Mouse (Mus musculus): ENCODE results near the gene Cdkal1.

Gene Cdkal1

DNA sequence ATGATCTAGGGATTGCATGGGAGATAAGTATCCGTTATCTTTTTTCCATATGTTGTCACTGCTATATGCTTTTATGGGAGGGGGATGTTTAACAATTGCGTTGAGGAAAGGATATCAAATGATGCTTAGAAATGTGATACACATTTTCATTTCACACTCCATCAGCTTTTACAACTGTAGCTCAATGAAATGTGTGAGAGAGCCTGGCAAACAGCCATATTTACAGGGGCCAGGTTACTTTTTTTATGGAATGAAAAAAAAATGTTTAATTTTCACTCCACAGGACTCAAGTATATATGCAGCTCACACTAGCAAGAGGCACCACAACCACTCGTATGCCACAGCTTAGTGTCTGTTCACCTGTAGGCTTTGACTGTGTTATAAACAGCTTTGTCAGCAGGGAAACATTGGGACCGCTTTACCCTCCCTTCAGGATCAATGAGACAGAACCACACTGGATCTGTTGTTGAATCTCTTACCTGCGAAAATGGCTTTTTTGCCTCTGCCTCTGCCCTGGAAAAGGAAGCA, 501.5 kb downstream of the Cdkal1 start:
- no peak for DNase-seq (ENCODE audit: low spot score in 2 of 2)

DNA sequence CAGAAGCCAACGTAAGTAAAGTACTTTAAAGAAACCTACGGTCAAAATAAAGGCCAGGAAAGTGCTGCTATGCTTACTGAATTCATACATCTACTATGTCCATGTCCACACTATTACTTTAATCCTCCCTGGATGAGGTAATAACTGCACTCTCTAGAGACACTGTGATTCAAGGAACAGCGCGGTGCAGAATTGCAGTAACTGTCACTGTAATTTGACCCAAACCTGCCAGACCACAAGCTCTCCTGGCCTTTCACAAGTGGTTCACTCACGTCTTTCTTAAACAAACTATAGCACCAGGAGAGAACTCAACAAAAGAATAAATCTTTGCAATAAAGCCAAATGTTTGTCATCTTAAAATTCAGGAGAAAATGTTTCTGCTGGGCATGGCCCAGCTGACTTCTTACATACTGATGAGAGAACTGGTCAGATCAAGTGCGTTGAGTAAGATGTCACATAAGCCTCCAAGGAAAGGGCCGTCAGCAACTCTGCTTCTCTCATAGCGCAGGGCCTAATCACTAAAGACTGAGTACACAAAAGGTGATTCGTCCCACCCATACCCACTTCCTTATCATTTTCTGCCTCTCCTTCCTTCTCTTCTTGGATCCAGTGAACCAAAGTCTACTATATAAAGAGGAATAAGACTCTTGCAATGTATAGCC, 504.3 kb downstream of the Cdkal1 start:
- no peak for DNase-seq (ENCODE audit: low spot score in 2 of 2)

DNA sequence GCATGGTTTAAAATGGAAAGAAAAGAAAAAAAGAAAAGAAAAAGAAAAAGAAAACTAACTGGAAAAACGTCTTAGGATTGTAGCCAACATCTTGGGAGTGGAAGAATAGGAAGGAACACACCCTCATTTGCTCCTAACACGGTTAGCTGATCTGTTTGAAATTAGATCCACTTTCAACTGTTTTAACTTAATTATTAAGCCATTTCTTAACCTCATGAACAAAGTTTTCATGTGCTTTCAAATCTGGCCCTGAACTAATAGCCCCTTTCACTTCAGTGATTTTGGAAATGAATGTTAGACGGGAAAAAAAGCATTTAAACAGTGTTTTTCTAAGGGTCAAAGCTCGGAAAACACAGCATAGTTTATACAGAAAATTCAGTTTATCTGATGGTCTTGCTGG, 505.5 kb downstream of the Cdkal1 start:
- DNase-seq (ENCODE audit: low spot score in 2 of 2), result no peak

DNA sequence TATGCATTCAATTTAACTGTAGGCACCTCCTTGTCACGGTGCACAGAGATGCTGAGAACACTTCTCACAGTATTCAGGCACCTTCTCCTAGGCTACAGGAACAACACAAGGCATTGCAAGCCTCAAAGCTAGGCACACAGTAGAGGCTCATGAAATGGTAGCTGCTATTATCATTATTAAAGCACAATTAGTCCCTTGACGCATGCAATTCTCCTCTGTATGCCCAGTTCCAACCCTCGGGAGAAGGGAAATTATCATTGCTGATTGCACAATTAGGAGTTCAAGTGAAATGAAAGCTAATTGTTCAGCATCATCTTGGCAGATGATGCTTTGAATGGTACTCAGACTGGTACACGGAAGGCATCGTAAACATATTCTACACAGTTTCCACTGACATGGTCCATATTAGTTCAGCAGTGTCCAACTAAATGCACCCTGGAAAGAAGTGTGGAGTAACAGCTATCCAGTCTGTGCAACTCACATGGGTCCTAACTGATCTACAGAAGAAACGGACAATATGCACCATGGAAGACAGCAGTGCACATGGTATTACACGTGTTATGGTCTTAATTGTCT, 506.0 kb downstream of the Cdkal1 start:
- DNase-seq (ENCODE audit: low spot score in 2 of 2), result no peak

DNA sequence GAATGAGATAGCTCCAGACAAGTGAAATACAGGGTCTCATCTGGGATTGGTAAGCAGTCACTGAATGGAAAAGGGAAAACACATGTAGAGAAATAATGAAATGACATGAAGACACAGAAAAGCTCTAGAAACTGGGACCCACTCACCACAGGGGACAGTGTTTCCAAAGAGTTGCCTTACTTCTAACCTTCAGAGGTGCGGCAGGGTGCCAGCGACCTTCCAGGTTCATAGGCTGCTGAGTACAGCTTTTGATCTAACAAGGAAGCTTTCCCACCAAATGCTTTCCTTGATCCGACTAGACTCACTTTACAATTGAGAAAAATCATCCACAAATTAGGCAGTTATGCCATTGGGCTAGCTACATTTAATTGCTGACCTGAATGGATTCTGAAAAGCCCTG, 507.1 kb downstream of the Cdkal1 start:
- no peak for DNase-seq (ENCODE audit: low spot score in 2 of 2)

DNA sequence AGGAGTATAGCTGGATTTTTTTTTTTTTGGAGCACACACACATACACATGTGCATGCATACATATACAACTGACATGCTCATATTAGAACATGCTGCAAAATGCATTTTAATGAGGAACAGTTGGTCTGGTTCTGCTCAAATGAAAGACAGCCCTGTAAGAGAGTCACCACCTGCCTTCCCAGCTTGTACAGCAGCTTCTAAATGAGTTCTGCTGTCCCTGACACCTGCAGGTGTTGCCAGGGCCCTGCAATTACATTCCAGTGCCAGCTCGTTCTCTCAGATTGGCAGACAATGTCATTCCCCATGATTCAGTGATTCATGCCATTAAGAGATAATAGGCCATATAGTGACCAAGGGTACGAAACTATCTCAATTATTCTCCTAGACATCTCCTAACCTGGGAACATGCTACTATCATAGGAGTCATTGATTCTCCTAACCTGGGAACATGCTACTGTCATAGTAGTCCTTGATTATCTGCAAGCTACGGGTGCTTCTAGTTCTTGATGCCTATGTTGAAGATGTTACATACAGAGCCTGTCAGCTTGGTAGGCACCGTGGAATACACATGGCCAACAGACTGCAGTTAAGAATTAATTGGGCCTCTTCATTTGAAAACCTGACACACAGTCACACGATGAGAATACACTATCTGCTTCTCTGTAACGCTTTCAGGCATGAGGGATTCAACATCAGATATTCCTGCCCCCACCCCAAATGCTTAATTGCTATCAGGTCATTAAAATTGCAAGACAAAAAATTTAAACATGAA, 522.6 kb downstream of the Cdkal1 start:
- no peak for DNase-seq (ENCODE audit: low spot score in 2 of 2)

DNA sequence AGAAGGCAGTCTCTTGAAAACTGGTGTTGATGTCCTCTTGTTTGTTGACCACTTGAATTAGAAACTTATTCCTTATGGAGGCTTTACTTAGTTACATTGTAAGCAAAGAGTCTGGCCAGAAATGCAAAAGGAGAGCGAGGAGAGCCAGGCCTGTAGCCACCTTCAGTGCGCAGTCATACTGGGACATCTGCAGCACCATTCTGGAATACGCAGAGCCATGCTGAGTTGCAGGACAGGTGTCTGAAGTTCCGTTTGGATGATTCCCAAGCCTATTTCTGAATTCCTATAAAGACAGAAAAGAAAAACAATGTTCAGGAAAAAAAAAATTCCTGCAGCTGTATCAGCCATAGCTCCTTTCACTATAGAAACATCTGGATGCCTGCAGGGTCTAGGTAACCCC, 529.5 kb downstream of the Cdkal1 start:
- no peak for DNase-seq (ENCODE audit: low spot score in 2 of 2)

DNA sequence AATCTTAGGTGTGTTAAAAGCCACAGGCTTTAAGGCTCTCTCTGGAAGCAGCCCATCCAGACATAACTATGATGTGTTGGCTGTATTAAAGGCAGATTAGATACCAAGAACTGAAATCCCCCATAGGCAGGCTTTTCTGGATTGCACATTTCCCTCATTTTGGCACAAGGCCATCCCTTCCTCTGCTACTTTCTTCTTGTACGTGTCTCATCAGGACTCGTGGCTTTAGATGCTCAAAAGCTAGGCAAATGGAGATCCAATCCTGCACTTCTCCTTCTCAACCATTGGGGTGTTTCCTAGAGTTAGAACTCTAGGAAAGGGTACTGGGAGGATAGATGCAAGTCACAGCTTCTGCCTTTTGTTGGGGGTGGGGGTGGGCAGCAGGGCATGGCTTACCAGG, 535.1 kb downstream of the Cdkal1 start:
- DNase-seq (ENCODE audit: low spot score in 2 of 2), result no peak

DNA sequence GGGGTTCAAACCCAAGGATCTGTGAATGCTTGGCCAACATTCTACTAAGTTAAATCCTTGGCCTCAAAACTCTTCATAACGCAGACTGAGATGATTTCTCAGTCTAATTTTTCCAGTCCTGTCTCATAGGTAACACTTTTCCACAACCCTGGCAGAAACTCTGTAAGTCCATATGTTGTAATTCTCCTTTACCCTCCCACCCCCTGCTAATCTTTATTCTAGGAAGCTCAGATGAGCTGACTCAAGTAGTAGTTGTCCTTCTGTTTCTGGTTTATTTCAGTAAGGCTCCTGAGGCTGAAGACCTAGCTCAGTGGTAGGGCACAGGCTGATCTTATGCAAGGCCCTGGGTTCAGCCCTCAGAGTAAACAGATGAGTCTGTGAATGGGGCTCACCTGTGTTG, 537.8 kb downstream of the Cdkal1 start:
- no peak for DNase-seq (ENCODE audit: low spot score in 2 of 2)

DNA sequence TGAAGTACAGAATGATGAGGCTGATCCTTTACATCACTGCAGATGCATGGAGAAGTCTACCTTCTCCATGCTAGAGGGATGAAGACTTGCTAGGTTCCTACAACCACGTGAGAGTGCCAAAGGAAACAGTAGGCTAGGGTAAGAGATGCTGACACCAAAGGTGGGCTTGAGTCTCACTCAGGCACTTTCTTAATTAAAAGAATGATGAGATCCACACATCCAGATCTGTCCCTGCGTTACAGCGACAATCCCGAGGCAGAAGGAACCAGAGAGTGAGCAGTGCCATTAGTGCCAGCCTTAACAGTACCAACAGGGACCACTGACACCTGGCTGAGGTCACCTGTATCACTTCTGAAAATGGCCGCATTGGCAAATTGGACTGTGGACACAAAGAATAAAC, 539.2 kb downstream of the Cdkal1 start:
- DNase-seq (ENCODE audit: low spot score in 2 of 2), result no peak

DNA sequence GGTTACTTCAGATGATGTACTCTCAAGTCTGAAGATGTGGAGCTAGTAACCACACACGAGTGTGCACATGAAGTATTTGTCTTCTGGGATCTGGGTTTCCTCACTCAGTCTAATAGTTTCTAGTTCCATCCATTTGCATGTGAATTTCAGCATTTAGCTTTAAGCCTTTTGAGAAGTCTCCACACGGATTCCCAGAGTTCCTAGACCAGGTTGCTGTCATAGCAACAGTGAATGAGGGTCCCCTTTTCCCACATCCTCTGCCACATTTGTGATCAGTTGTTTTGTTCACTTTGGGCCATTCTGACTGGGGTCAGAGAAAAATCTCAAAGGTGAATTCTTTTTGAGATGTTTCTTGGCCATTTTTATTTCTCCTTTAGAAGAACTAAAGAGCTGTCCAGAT, 543.4 kb downstream of the Cdkal1 start:
- no peak for DNase-seq (ENCODE audit: low spot score in 2 of 2)

DNA sequence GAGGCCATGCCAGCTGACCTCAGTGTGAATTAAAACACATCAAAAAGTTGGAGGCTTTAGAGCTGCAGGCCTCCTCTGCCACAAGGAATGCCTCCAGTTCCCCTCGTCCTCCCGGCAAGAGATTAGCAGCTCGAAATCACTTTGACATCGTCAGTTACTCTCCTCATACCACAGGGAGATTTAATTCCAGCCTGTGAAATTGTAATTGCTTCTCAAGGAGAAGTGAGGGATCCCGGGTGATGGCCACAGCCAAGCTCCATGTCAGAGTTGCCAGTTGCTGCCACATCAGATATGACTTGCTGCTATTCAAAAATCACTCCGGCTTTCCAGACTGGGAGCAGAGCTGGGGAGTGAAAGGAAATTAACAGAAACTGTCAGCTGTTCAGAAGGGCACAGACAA, 548.1 kb downstream of the Cdkal1 start:
- DNase-seq (ENCODE audit: low spot score in 2 of 2), result no peak

DNA sequence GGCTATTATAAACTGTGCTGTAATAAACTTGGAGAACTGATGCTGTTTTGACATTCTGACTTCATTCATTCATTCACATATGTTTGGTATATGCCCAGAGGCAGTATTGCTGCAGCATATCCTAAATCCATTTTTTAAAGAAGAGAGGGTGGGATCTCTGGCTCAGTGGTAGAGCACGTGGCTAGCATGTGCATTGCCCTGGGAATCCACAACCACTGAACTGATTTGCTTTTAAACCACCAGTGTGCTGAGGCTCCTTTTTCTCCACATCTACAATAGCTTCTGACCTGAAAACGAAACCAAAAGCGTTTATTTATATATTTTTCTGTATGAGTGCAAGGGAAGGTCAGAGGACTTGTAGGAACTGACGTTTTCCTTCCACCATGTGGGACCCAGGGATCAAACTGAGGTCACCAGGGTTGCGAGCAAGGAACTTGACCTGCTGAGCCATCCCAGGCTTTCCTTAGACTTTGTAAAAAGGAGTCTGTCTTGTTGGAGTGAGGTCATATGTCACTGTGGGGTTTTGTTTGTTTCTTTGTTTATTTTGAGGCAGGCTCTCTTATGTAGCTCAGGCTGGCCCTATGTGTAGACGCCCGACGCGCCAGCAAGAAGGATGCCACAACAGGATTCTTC, 562.8 kb downstream of the Cdkal1 start:
- DNase-seq (ENCODE audit: low spot score in 2 of 2), result no peak

DNA sequence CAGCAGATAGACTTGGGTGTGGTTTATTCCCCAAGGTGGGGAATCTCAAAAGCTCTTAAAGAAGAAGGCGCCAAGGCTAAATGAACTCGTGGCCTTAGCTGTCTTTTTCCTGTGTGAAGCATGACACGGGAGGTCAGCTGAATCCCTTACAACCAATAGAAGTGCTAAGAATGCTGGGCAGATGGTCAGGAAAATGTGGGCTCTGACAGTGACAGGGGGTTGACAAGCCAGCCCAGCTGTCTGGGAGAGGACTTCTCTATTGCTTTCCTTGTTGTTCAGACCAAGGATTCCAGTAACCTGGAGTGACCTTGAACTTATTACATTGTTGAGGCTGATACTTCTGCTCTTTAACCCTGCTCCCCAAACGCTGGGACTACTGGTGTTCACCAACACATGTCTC, 564.9 kb downstream of the Cdkal1 start:
- DNase-seq (ENCODE audit: low spot score in 2 of 2), result no peak

DNA sequence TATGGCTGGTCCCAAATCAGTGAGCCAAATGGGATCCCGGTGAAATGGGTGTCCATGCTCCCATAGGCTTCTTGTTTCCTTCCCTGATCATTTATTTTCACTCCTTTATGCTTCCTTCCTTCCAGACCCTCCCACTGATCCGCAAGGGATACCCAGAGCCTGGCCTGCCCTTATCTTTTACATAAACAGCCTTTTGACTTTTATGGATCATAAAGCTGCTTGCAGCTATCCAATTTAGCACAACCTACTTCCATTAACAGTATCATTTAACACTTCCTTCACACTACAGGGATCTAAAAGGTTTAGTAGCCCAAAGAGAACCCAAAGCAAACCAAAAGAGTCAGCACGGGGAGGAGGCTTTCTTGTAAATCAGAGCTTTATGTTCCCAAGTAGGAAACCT, 570.4 kb downstream of the Cdkal1 start:
- DNase-seq (ENCODE audit: low spot score in 2 of 2), result no peak

DNA sequence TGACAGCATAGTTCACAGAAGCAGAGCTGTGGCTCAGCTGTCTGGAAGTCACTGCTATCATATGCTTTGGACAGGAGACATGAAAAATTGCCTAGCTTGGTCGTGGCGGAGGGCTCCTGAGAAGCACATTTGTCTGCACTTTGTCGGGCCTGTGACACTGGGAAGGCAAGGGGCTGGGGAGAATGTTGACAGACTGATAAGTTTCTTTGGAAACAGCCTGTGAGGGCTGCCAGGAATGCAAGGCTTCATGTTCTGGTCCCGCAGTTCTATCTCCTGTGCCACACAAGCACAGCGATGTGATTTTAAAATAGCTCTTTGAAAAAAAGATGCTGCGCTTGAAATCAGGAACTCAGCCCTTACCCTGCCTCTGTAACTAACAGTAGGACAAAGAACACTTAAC, 573.9 kb downstream of the Cdkal1 start:
- no peak for DNase-seq (ENCODE audit: low spot score in 2 of 2)

DNA sequence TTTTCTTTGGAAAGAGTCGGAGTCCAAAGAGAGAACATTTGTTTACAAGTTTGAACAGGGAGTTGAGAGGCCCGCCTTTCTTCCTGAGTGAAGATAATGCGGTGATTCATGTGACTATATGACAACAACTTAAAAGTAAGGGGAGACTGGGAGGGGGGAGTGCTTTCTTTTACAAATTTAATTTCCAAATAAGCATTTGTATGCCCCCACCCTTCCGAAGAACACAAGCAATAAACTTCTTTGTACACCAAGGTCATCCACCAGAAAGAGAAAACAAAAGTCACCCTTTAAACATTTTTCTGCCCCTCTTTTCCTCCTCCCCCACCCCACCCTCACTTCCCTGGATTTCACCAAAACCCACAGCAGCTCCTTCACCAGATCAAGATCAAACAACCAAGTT, 577.3 kb downstream of the Cdkal1 start:
- no peak for DNase-seq (ENCODE audit: low spot score in 2 of 2)

DNA sequence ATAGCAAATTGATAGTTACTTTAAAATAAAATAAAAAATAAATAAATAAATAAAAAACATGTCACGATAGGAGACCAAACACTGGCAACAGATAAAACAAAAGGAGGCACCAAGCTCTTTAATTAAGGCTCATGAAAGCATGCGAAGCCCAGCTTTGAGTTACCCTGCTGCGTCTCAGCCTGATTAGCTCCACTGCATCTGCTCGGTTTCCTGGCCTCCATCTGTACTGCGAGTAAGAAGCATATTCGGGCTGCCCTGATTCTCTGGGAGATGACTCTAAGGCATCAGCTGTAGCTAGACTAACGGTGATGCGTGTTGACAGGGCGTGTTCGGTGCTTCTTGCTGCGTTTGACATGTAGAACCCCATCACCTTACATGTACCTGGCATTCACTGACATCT, 581.2 kb downstream of the Cdkal1 start:
- peak in 1 of 2 experiments; percentile 25 for DNase-seq (ENCODE audit: low spot score in 2 of 2)

DNA sequence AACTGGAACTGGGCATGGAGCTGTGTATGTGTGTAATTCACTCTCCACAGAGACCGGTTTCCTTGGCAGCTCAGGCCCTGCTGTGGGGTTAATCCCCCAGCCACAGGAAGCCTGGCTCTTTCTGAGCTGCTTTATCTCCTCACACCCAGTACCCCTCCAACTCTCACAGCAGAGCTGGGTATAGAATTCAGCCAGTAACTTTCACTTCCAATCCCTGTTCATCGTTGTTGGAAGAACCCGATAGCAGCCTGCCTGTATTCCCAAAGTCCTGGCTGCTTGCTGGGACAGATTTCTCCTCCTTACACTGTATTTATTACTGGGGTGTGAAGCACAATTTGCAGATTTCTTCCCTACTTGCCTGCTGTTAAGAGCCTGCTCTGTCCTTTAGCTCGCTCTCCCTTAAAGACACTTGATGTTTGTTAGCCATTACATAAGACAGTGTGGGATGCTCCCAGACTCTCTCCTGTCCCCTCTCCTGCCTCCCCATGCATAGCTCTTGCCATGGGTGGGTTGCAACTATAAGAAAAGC, 581.7 kb downstream of the Cdkal1 start:
- no peak for DNase-seq (ENCODE audit: low spot score in 2 of 2)

DNA sequence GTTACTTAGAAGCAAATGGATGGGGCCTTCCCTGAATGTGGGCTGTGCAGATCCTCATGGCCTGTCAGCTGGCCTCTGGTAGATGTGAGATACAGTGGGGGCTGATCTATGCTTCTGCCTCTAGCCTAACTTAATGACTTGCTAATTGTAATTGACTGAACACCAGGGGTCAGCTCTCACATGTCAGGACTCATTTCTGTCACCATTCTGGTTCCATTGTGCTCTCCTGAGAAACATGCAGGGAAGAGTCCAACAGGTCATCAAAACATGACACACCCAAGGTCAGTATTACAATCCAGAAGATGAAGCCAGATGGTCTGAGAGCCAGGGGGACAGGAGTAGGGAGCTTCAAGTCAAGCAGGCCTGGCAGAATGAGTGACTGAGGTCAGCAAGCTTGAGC, 584.0 kb downstream of the Cdkal1 start:
- no peak for DNase-seq (ENCODE audit: low spot score in 2 of 2)

DNA sequence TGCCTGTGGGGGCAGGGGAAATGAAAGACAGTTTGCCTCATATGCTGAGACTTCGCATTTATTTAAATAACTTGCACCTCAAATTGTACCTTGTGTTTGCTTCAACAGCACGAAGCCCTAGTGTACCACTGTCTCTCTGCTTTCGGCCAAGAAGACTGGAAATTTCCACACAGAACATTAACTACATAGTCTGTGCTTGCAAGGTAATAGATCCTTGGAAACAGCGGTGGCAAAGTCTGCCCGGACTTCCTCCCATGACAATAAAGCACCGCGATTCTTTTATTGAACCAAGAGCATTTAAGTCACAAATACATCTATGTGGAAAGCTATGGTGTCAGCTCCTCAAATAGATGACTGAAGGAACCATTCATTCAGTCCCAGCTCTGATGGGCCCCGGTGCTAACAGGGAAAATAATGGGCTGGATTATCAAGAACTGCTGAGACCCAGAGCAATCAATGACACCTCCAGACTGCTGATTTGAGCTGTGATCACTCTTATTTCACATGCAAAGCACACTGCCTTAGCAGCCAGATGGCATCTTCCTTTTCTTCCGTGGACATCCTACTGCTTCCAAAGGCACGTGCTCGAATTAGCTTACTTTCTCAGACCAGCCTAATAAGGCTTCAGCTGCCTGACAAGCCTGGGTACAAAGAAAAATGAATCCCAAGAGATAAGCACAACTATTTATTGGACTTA, 591.3 kb downstream of the Cdkal1 start:
- DNase-seq (ENCODE audit: low spot score in 2 of 2), result no peak

DNA sequence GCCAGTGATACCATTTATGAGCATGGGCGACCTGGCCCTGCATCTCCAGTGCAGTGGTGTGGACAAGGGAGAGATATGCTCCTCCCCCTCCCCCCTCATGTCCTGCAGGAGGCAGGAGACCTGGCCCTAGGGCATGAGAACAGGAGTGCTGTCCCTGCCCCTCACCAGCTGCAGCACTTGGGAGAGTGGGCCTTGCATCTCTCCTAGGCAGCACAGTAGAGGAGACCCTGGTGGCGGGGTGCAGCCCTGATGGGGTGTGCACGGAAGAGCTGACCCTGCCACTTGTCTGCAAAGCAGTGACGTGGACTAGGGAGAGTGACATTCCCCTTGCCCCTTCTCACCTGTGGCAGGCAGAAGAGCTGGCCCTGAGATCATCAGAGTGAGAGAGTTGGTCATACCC, 593.3 kb downstream of the Cdkal1 start:
- DNase-seq (ENCODE audit: low spot score in 2 of 2), result no peak

All from frontal cortex, postnatal 14 days (tissue).